Mouse (Mus musculus) Patski (cell line): ENCODE measurements around the gene Creg1. TPM values are rescaled to one million over a fixed set of nuclear protein-coding genes. Genes with fewer than 3 reads are reported as not detected.

Source experiments
- ATAC-seq: fragments of 100-300 bp; one replicate; pipeline ENCODE4 v1.8.0; 2021
- CTCF ChIA-PET: fragments of 350-600 bp; sonication (Branson Sonifier 250); formaldehyde crosslinking; loops from one replicate; lab custom pipeline; 2022; ENCODE audit warnings: inconsistent platforms; lab: Charles Lee
- POLR2A ChIA-PET: fragments of 350-600 bp; sonication (Branson Sonifier 250); formaldehyde crosslinking; loops from one replicate; lab custom pipeline; 2022; ENCODE audit warnings: antibody characterized with exemption, inconsistent platforms; lab: Charles Lee
- DNase-seq: peaks from one replicate; pipeline ENCODE4 v3.0.0-alpha.2; 2011; ENCODE audit warnings: low read depth, low spot score
- H3K27me3 ChIP-seq: fragments of 371-371 bp; one replicate; pipeline ENCODE4 v1.5.1; 2021
- CTCF ChIP-seq: fragments of 100-300 bp; IDR thresholded peaks from one replicate; pipeline ENCODE4 v1.5.1; 2021
- in situ Hi-C: fragments of 300-500 bp; cut with MboI; formaldehyde crosslinking; loops from 3 replicates; pipeline ENCODE4 v1.11.1; 2018; ENCODE audit warnings: low pct_unique_long_range_greater_than_20kb, mixed read lengths
- polyA plus RNA-seq: library from polyadenylated mRNA; unstranded; gene quantifications from one replicate; pipeline ENCODE4 v1.2.3, GENCODE M21; 2021

Gene Creg1
- polyA plus RNA-seq, 1 experiment from 2014 or later = 26.5 TPM

- ChIA-PET CTCF (interaction anchor here (1.6 kb wide), 2 partner anchors 10 to 27 kb away, joined by 3 to 5 read pairs; no protein-coding TSS in a partner anchor), POLR2A (no interaction called here)
- no peak for TF ChIP-seq CTCF
- ATAC-seq = no peak
- in situ Hi-C loops = no loop called here
- DNase-seq = no peak
- peaks cover 5% of the 10 kb centered on the region for H3K27me3 ChIP-seq
Observed at GRCm38 (mm10) chr1:165810633-165811032, 47.1 kb downstream of the Creg1 start.

- TF ChIP-seq CTCF = no peak
- in situ Hi-C loops = no loop called here
- DNase-seq (no peak), ATAC-seq (no peak)
- CTCF ChIA-PET = interaction anchor here (1.6 kb wide), 2 partner anchors 10 to 28 kb away, joined by 3 to 5 read pairs; no protein-coding TSS in a partner anchor
- POLR2A ChIA-PET = interaction anchor here (0.7 kb wide), 1 partner anchor 12 kb away, joined by 4 read pairs; no protein-coding TSS in a partner anchor
- peaks cover 6% of the 10 kb centered on the region for H3K27me3 ChIP-seq
Observed at GRCm38 (mm10) chr1:165811170-165811569, 47.6 kb downstream of the Creg1 start.

- ChIA-PET CTCF (no interaction called here), POLR2A (no interaction called here)
- DNase-seq = no peak
- no peak for ATAC-seq
- H3K27me3 ChIP-seq = peaks cover 6% of the 10 kb centered on the region
- in situ Hi-C loops = no loop called here
- TF ChIP-seq CTCF = no peak
Observed at GRCm38 (mm10) chr1:165812775-165813174, 49.2 kb downstream of the Creg1 start.

GRCm38 (mm10) chr1:165814116-165814515, 50.6 kb downstream of the Creg1 start:
- peaks cover 6% of the 10 kb centered on the region for H3K27me3 ChIP-seq
- CTCF ChIA-PET = no interaction called here
- POLR2A ChIA-PET = no interaction called here
- no peak for DNase-seq
- ATAC-seq = no peak
- no peak for TF ChIP-seq CTCF
- in situ Hi-C loops = no loop called here

GRCm38 (mm10) chr1:165814521-165815278, 51.2 kb downstream of the Creg1 start:
- ChIA-PET POLR2A (interaction anchor here (0.7 kb wide), 1 partner anchor 11 kb away, joined by 3 read pairs; no protein-coding TSS in a partner anchor), CTCF (no interaction called here)
- no peak for DNase-seq
- ATAC-seq = no peak
- TF ChIP-seq CTCF = no peak
- H3K27me3 ChIP-seq = peaks cover 6% of the 10 kb centered on the region
- in situ Hi-C loops = no loop called here

GRCm38 (mm10) chr1:165816391-165816790, 52.8 kb downstream of the Creg1 start:
- TF ChIP-seq CTCF = no peak
- ChIA-PET POLR2A (no interaction called here), CTCF (interaction anchor here (1.3 kb wide), 1 partner anchor 22 kb away, joined by 3 read pairs; no protein-coding TSS in a partner anchor)
- ATAC-seq = no peak
- peaks cover 6% of the 10 kb centered on the region for H3K27me3 ChIP-seq
- in situ Hi-C loops = no loop called here
- DNase-seq = no peak

GRCm38 (mm10) chr1:165817264-165817663, 53.7 kb downstream of the Creg1 start:
- DNase-seq (no peak), ATAC-seq (no peak)
- ChIA-PET CTCF (interaction anchor here (1.3 kb wide), 1 partner anchor 22 kb away, joined by 3 read pairs; no protein-coding TSS in a partner anchor), POLR2A (no interaction called here)
- in situ Hi-C loops = no loop called here
- H3K27me3 ChIP-seq = peaks cover 9% of the 10 kb centered on the region
- no peak for TF ChIP-seq CTCF

- CTCF ChIA-PET = interaction anchor here (1.1 to 1.4 kb wide), 2 partner anchors 10 to 37 kb away, joined by 3 read pairs; no protein-coding TSS in a partner anchor
- no peak for TF ChIP-seq CTCF
- DNase-seq (no peak), ATAC-seq (no peak)
- POLR2A ChIA-PET = no interaction called here
- peaks cover 17% of the 10 kb centered on the region for H3K27me3 ChIP-seq
- in situ Hi-C loops = no loop called here
Observed at GRCm38 (mm10) chr1:165818145-165818860, 54.8 kb downstream of the Creg1 start.

GRCm38 (mm10) chr1:165819147-165819546, 55.6 kb downstream of the Creg1 start:
- in situ Hi-C loops = no loop called here
- ChIA-PET CTCF (interaction anchor here (1.1 to 1.4 kb wide), 2 partner anchors 11 to 38 kb away, joined by 3 read pairs; no protein-coding TSS in a partner anchor), POLR2A (no interaction called here)
- ATAC-seq = no peak
- no peak for DNase-seq
- peaks cover 17% of the 10 kb centered on the region for H3K27me3 ChIP-seq
- TF ChIP-seq CTCF = no peak

GRCm38 (mm10) chr1:165822031-165822430, 58.5 kb downstream of the Creg1 start:
- ATAC-seq (no peak), DNase-seq (no peak)
- peaks cover 11% of the 10 kb centered on the region for H3K27me3 ChIP-seq
- TF ChIP-seq CTCF = no peak
- CTCF ChIA-PET = interaction anchor here (0.9 kb wide), 1 partner anchor 41 kb away, joined by 3 read pairs; no protein-coding TSS in a partner anchor
- in situ Hi-C loops = no loop called here
- POLR2A ChIA-PET = no interaction called here

Other genes starting within 250 kb of the Creg1 start
- 35.3 TPM for gene Mpzl1, start 129.2 kb upstream of the Creg1 start, polyA plus RNA-seq
- gene Rcsd1, start 54.0 kb upstream of the Creg1 start, polyA plus RNA-seq = 0.24 TPM
- 1.6 TPM for gene Cd247, start 24.9 kb downstream of the Creg1 start, polyA plus RNA-seq
- gene Pou2f1, start 238.9 kb downstream of the Creg1 start, polyA plus RNA-seq = 8.3 TPM